Mouse (Mus musculus): ENCODE measurements at regions not wholly inside any gene's neighbourhood (a gene's known extent, or its start where the extent isn't known, plus 50 kb on each side); places are given as distances from the start of the nearest gene placed in this dataset.

- intact Hi-C loops (cut with DNase I): no loop called here
Observed at GRCm38 (mm10) chr13:90497573-90497972, 407.6 kb downstream of the Atp6ap1l start.

- intact Hi-C loops (cut with DNase I): no loop called here
Observed at GRCm38 (mm10) chr13:90493696-90494095, 404.3 kb upstream of the Xrcc4 start.

- intact Hi-C loops (cut with DNase I): no loop called here
Observed at GRCm38 (mm10) chr13:90490991-90491951, 401.9 kb upstream of the Xrcc4 start.

GRCm38 (mm10) chr13:90480484-90480883, 391.1 kb upstream of the Xrcc4 start:
- intact Hi-C loops (cut with DNase I): no loop called here

GRCm38 (mm10) chr13:90476880-90477279, 387.5 kb upstream of the Xrcc4 start:
- intact Hi-C loops (cut with DNase I): no loop called here

- intact Hi-C loops (cut with DNase I): no loop called here
Observed at GRCm38 (mm10) chr13:90474507-90474906, 385.1 kb upstream of the Xrcc4 start.

- intact Hi-C loops (cut with DNase I): no loop called here
Observed at GRCm38 (mm10) chr13:90474053-90474452, 384.6 kb upstream of the Xrcc4 start.

- intact Hi-C loops (cut with DNase I): no loop called here
Observed at GRCm38 (mm10) chr13:90473041-90473825, 383.8 kb upstream of the Xrcc4 start.

GRCm38 (mm10) chr13:90466096-90466495, 376.7 kb upstream of the Xrcc4 start:
- intact Hi-C loops (cut with DNase I): no loop called here

GRCm38 (mm10) chr13:90464051-90464450, 374.6 kb upstream of the Xrcc4 start:
- intact Hi-C loops (cut with DNase I): no loop called here

- intact Hi-C loops (cut with DNase I): no loop called here
Observed at GRCm38 (mm10) chr13:90463381-90463780, 374.0 kb upstream of the Xrcc4 start.

GRCm38 (mm10) chr13:90454631-90455030, 365.2 kb upstream of the Xrcc4 start:
- intact Hi-C loops (cut with DNase I): no loop called here

GRCm38 (mm10) chr13:90426901-90427300, 337.5 kb upstream of the Xrcc4 start:
- intact Hi-C loops (cut with DNase I): no loop called here

- intact Hi-C loops (cut with DNase I): no loop called here
Observed at GRCm38 (mm10) chr13:90425379-90425778, 336.0 kb upstream of the Xrcc4 start.

- intact Hi-C loops (cut with DNase I): no loop called here
Observed at GRCm38 (mm10) chr13:90424541-90424940, 335.1 kb upstream of the Xrcc4 start.

- intact Hi-C loops (cut with DNase I): no loop called here
Observed at GRCm38 (mm10) chr13:90420966-90421365, 331.6 kb upstream of the Xrcc4 start.

GRCm38 (mm10) chr13:90404392-90404791, 315.0 kb upstream of the Xrcc4 start:
- intact Hi-C loops (cut with DNase I): no loop called here

GRCm38 (mm10) chr13:90402061-90402460, 312.7 kb upstream of the Xrcc4 start:
- intact Hi-C loops (cut with DNase I): no loop called here

- intact Hi-C loops (cut with DNase I): no loop called here
Observed at GRCm38 (mm10) chr13:90401496-90401895, 312.1 kb upstream of the Xrcc4 start.

- intact Hi-C loops (cut with DNase I): loop anchor here (10.0 kb wide), 1 partner anchor 109 kb away; no protein-coding TSS in a partner anchor
Observed at GRCm38 (mm10) chr13:90395274-90396023, 306.0 kb upstream of the Xrcc4 start.

GRCm38 (mm10) chr13:90394815-90395241, 305.4 kb upstream of the Xrcc4 start:
- intact Hi-C loops (cut with DNase I): loop anchor here (10.0 kb wide), 1 partner anchor 110 kb away; no protein-coding TSS in a partner anchor
